Mouse (Mus musculus): ENCODE results near the gene Galnt2. TPM values are rescaled to one million over a fixed set of nuclear protein-coding genes. Genes with fewer than 3 reads are reported as not detected.

Gene Galnt2
- polyA plus RNA-seq, 1 experiment from 2014 or later = 54.3 TPM

GRCm38 (mm10) chr8:124345098-124345497 lies 113.9 kb downstream of the Galnt2 start:
- TF ChIP-seq EP300 (IDR thresholded peaks at IDR 0.05) = no peak
- H3K4me3 ChIP-seq (ENCODE audit: low read depth, low read length) = no peak overlapping the region
- no peaks in the 10 kb centered on the region for H3K27me3 ChIP-seq (replicated peaks; ENCODE audit: insufficient read depth, low read length)
- no peak overlapping the region for H3K4me2 ChIP-seq (replicated peaks; ENCODE audit: low read depth, low read length)
- ATAC-seq (no peak), DNase-seq (ENCODE audit: low spot score) (no peak)
- WGBS = 73% methylated on average over 10 of the region's 10 CpGs
- H3K9me3 ChIP-seq (ENCODE audit: low read length) = no peaks in the 10 kb centered on the region
- H3K4me1 ChIP-seq (ENCODE audit: insufficient read depth, low read depth, low read length) = no peaks in the 10 kb centered on the region
- H3K9ac ChIP-seq (replicated peaks; ENCODE audit: low read depth) = no peak overlapping the region
- 0 out of 2 replicates have a peak, but pooled peaks cover 4% of the 10 kb centered on the region for H3K36me3 ChIP-seq (ENCODE audit: insufficient read depth, low read length)
- H3K27ac ChIP-seq (ENCODE audit: low read length) = no peak overlapping the region

GRCm38 (mm10) chr8:124346852-124347523 lies 115.8 kb downstream of the Galnt2 start:
- no peak overlapping the region for H3K9ac ChIP-seq (replicated peaks; ENCODE audit: low read depth)
- H3K4me3 ChIP-seq (ENCODE audit: low read depth, low read length) = no peak overlapping the region
- no peaks in the 10 kb centered on the region for H3K36me3 ChIP-seq (ENCODE audit: insufficient read depth, low read length)
- DNase-seq (ENCODE audit: low spot score) (peak; percentile 81), ATAC-seq (peak; percentile 59; the same call in 1 of the 2 replicates)
- TF ChIP-seq CTCF (IDR thresholded peaks at IDR 0.05) (peak; percentile 96), EP300 (IDR thresholded peaks at IDR 0.05) (no peak)
- WGBS = 44% methylated on average over 19 of the region's 19 CpGs
- H3K27ac ChIP-seq (ENCODE audit: low read length) = no peak overlapping the region
- H3K4me1 ChIP-seq (ENCODE audit: insufficient read depth, low read depth, low read length) = no peaks in the 10 kb centered on the region
- H3K27me3 ChIP-seq (replicated peaks; ENCODE audit: insufficient read depth, low read length) = no peaks in the 10 kb centered on the region
- H3K9me3 ChIP-seq (ENCODE audit: low read length) = no peaks in the 10 kb centered on the region
- H3K4me2 ChIP-seq (replicated peaks; ENCODE audit: low read depth, low read length) = no peak overlapping the region

- H3K4me3 ChIP-seq (ENCODE audit: low read depth, low read length) = no peak overlapping the region
- H3K4me2 ChIP-seq (replicated peaks; ENCODE audit: low read depth, low read length) = no peak overlapping the region
- no peak overlapping the region for H3K9ac ChIP-seq (replicated peaks; ENCODE audit: low read depth)
- H3K4me1 ChIP-seq (ENCODE audit: insufficient read depth, low read depth, low read length) = no peaks in the 10 kb centered on the region
- DNase-seq (ENCODE audit: low spot score) (no peak), ATAC-seq (no peak)
- 31% methylated on average over 1 of the region's 1 CpGs for WGBS
- TF ChIP-seq EP300 (IDR thresholded peaks at IDR 0.05) (no peak), CTCF (IDR thresholded peaks at IDR 0.05) (no peak)
- H3K27me3 ChIP-seq (replicated peaks; ENCODE audit: insufficient read depth, low read length) = no peaks in the 10 kb centered on the region
- H3K9me3 ChIP-seq (ENCODE audit: low read length) = no peaks in the 10 kb centered on the region
- H3K36me3 ChIP-seq (ENCODE audit: insufficient read depth, low read length) = no peaks in the 10 kb centered on the region
- H3K27ac ChIP-seq (ENCODE audit: low read length) = no peak overlapping the region
Observed at GRCm38 (mm10) chr8:124348087-124348486, 116.9 kb downstream of the Galnt2 start.

GRCm38 (mm10) chr8:124349663-124350062 lies 118.5 kb downstream of the Galnt2 start:
- Histone ChIP-seq H3K36me3 (ENCODE audit: insufficient read depth, low read length) (no peaks in the 10 kb centered on the region), H3K9ac (replicated peaks; ENCODE audit: low read depth) (no peak overlapping the region), H3K4me1 (ENCODE audit: insufficient read depth, low read depth, low read length) (no peaks in the 10 kb centered on the region), H3K27ac (ENCODE audit: low read length) (no peak overlapping the region), H3K27me3 (replicated peaks; ENCODE audit: insufficient read depth, low read length) (no peaks in the 10 kb centered on the region), H3K4me2 (replicated peaks; ENCODE audit: low read depth, low read length) (no peak overlapping the region), H3K4me3 (ENCODE audit: low read depth, low read length) (no peak overlapping the region), H3K9me3 (ENCODE audit: low read length) (no peaks in the 10 kb centered on the region)
- DNase-seq (ENCODE audit: low spot score) (peak; percentile 82), ATAC-seq (peak; percentile 37)
- 33% methylated on average over 7 of the region's 7 CpGs for WGBS
- TF ChIP-seq EP300 (IDR thresholded peaks at IDR 0.05) = no peak
- peak; percentile 97 for TF ChIP-seq CTCF (IDR thresholded peaks at IDR 0.05)

- no peaks in the 10 kb centered on the region for H3K4me1 ChIP-seq (ENCODE audit: insufficient read depth, low read depth, low read length)
- TF ChIP-seq CTCF (IDR thresholded peaks at IDR 0.05) (peak; percentile 53), EP300 (IDR thresholded peaks at IDR 0.05) (no peak)
- no peaks in the 10 kb centered on the region for H3K9me3 ChIP-seq (ENCODE audit: low read length)
- no peak overlapping the region for H3K9ac ChIP-seq (replicated peaks; ENCODE audit: low read depth)
- H3K4me2 ChIP-seq (replicated peaks; ENCODE audit: low read depth, low read length) = no peak overlapping the region
- no peaks in the 10 kb centered on the region for H3K27me3 ChIP-seq (replicated peaks; ENCODE audit: insufficient read depth, low read length)
- H3K4me3 ChIP-seq (ENCODE audit: low read depth, low read length) = no peak overlapping the region
- H3K36me3 ChIP-seq (ENCODE audit: insufficient read depth, low read length) = no peaks in the 10 kb centered on the region
- WGBS = 77% methylated on average over 5 of the region's 5 CpGs
- no peak for ATAC-seq
- no peak for DNase-seq (ENCODE audit: low spot score)
- no peak overlapping the region for H3K27ac ChIP-seq (ENCODE audit: low read length)
Observed at GRCm38 (mm10) chr8:124351636-124352035, 120.4 kb downstream of the Galnt2 start.

GRCm38 (mm10) chr8:124360911-124361310 lies 129.7 kb downstream of the Galnt2 start:
- WGBS = 74% methylated on average over 3 of the region's 3 CpGs
- Histone ChIP-seq H3K27ac (ENCODE audit: low read length) (no peak overlapping the region), H3K36me3 (ENCODE audit: insufficient read depth, low read length) (no peaks in the 10 kb centered on the region), H3K4me2 (replicated peaks; ENCODE audit: low read depth, low read length) (no peak overlapping the region), H3K4me3 (ENCODE audit: low read depth, low read length) (no peak overlapping the region), H3K27me3 (replicated peaks; ENCODE audit: insufficient read depth, low read length) (no peaks in the 10 kb centered on the region), H3K4me1 (ENCODE audit: insufficient read depth, low read depth, low read length) (no peaks in the 10 kb centered on the region), H3K9ac (replicated peaks; ENCODE audit: low read depth) (no peak overlapping the region), H3K9me3 (ENCODE audit: low read length) (no peaks in the 10 kb centered on the region)
- ATAC-seq (no peak), DNase-seq (ENCODE audit: low spot score) (no peak)
- TF ChIP-seq EP300 (IDR thresholded peaks at IDR 0.05) (no peak), CTCF (IDR thresholded peaks at IDR 0.05) (no peak)
